Mouse (Mus musculus) kidney, embryonic 16.5 days (tissue): Measurements from ENCODE around the gene Mreg. TPM values are rescaled to one million over a fixed set of nuclear protein-coding genes. Genes with fewer than 3 reads are reported as not detected.
"Not testable (repeated sequence)": the region's sequence is repeated elsewhere in the genome, so short reads cannot be mapped to it uniquely, and the experiment has no call there.

Source experiments
- ATAC-seq: fragments of 200-750 bp; cut with Nextera tagmentation; 2 replicates; pipeline ENCODE4 v1.8.0; 2017; ENCODE audit warnings: moderate TSS enrichment; ENCODE audit not compliant: low FRiP score, low TSS enrichment
- H3K27ac ChIP-seq: fragments of 300-500 bp; sonication (generic); 2 replicates; pipeline ENCODE4 v1.5.1; 2014; ENCODE audit warnings: low read length
- H3K27me3 ChIP-seq: fragments of 300-500 bp; sonication (generic); 2 replicates; pipeline ENCODE4 v1.6.1; 2014; ENCODE audit warnings: low read length, control low read depth, mixed read lengths; ENCODE audit not compliant: insufficient read depth
- H3K36me3 ChIP-seq: fragments of 300-500 bp; sonication (generic); 2 replicates; pipeline ENCODE4 v1.6.1; 2014; ENCODE audit warnings: low read length, control low read depth, mixed read lengths; ENCODE audit not compliant: insufficient read depth
- H3K4me1 ChIP-seq: fragments of 300-500 bp; sonication (generic); 2 replicates; pipeline ENCODE4 v1.6.1; 2014; ENCODE audit warnings: low read length, control low read depth, mixed read lengths; ENCODE audit not compliant: insufficient read depth
- H3K4me2 ChIP-seq: fragments of 300-500 bp; sonication (generic); replicated peaks from 2 replicates; pipeline ENCODE4 v1.6.1; 2014; ENCODE audit warnings: low read depth, low read length
- H3K4me3 ChIP-seq: fragments of 300-500 bp; sonication (generic); 2 replicates; pipeline ENCODE4 v1.5.1; 2014; ENCODE audit warnings: mild to moderate bottlenecking, low read length
- H3K9ac ChIP-seq: fragments of 300-500 bp; sonication (generic); replicated peaks from 2 replicates; pipeline ENCODE4 v1.6.1; 2014; ENCODE audit warnings: low read length
- H3K9me3 ChIP-seq: fragments of 300-500 bp; sonication (generic); 2 replicates; pipeline ENCODE4 v1.6.1; 2016; ENCODE audit warnings: low read length, control low read depth
- WGBS: fragments of 180-500 bp; shearing (Covaris S2); extraction: QIAGEN DNeasy Blood & Tissue Kit; methylation state at CpG from one replicate; pipeline ENCODE4 v1.1.7; 2014; 5-methylcytosine and 5-hydroxymethylcytosine counted together
- polyA plus RNA-seq: library from polyadenylated mRNA; unstranded; fragments of >200 nt; fragmentation: Nextera tagmentation; extraction: Ambion mirVana; gene quantifications from 2 replicates; pipeline ENCODE4 v1.2.1, GENCODE M21; 2015

Gene Mreg
- polyA plus RNA-seq, 1 experiment from 2014 or later, result 5.3 TPM

GRCm38 (mm10) chr1:72244317-72245036 lies 32.4 kb upstream of the Mreg start:
- no peaks in the 10 kb centered on the region for H3K27me3 ChIP-seq
- ATAC-seq, result peak; percentile 91
- H3K9me3 ChIP-seq, result no peaks in the 10 kb centered on the region
- H3K36me3 ChIP-seq, result no peaks in the 10 kb centered on the region
- H3K9ac ChIP-seq, result no peak overlapping the region
- H3K27ac ChIP-seq, result peak overlapping the region; percentile 99
- H3K4me1 ChIP-seq, result no peaks in the 10 kb centered on the region
- peak overlapping the region; percentile 63 for H3K4me2 ChIP-seq
- WGBS, result 1% methylated on average over 12 of the region's 12 CpGs
- H3K4me3 ChIP-seq, result peak overlapping the region; percentile 53

GRCm38 (mm10) chr1:72243656-72244316 lies 31.7 kb upstream of the Mreg start:
- ATAC-seq, result peak; percentile 96
- Histone ChIP-seq H3K36me3 (no peaks in the 10 kb centered on the region), H3K4me3 (peak overlapping the region; percentile 53), H3K4me2 (peak overlapping the region; percentile 63), H3K27ac (peak overlapping the region; percentile 99), H3K9me3 (no peaks in the 10 kb centered on the region), H3K4me1 (no peaks in the 10 kb centered on the region), H3K9ac (peak overlapping the region; percentile 94), H3K27me3 (no peaks in the 10 kb centered on the region)
- under 1% methylated on average over 46 of the region's 47 CpGs for WGBS

- Histone ChIP-seq H3K27ac (no peak overlapping the region), H3K4me1 (no peaks in the 10 kb centered on the region), H3K4me3 (no peak overlapping the region), H3K27me3 (no peaks in the 10 kb centered on the region), H3K36me3 (no peaks in the 10 kb centered on the region), H3K9me3 (no peaks in the 10 kb centered on the region), H3K9ac (no peak overlapping the region), H3K4me2 (no peak overlapping the region)
- WGBS, result 93% methylated on average over 5 of the region's 5 CpGs
- no peak for ATAC-seq
Measured at GRCm38 (mm10) chr1:72242581-72243143, 30.6 kb upstream of the Mreg start.

- H3K4me2 ChIP-seq, H3K36me3 ChIP-seq, H3K4me1 ChIP-seq, ATAC-seq, H3K4me3 ChIP-seq, H3K9ac ChIP-seq, H3K27me3 ChIP-seq, H3K27ac ChIP-seq, H3K9me3 ChIP-seq: not testable (repeated sequence)
- WGBS, result 94% methylated on average over 3 of the region's 3 CpGs
Measured at GRCm38 (mm10) chr1:72239113-72239512, 27.0 kb upstream of the Mreg start.

- no peak overlapping the region for H3K4me2 ChIP-seq
- H3K4me3 ChIP-seq, result no peak overlapping the region
- H3K36me3 ChIP-seq, result no peaks in the 10 kb centered on the region
- WGBS, result 58% methylated on average over 10 of the region's 10 CpGs
- no peak overlapping the region for H3K27ac ChIP-seq
- no peak overlapping the region for H3K9ac ChIP-seq
- H3K9me3 ChIP-seq, result no peaks in the 10 kb centered on the region
- no peaks in the 10 kb centered on the region for H3K4me1 ChIP-seq
- no peaks in the 10 kb centered on the region; the same call in 1 of the 2 replicates for H3K27me3 ChIP-seq
- ATAC-seq, result no peak
Measured at GRCm38 (mm10) chr1:72238016-72238580, 26.0 kb upstream of the Mreg start.

- ATAC-seq, result peak; percentile 79
- H3K27me3 ChIP-seq, result no peaks in the 10 kb centered on the region; the same call in 1 of the 2 replicates
- peak overlapping the region; percentile 26 for H3K4me3 ChIP-seq
- H3K4me1 ChIP-seq, result no peaks in the 10 kb centered on the region
- no peaks in the 10 kb centered on the region for H3K36me3 ChIP-seq
- H3K4me2 ChIP-seq, result peak overlapping the region; percentile 38; the same call in 1 of the 2 replicates
- no peak overlapping the region for H3K9ac ChIP-seq
- no peak overlapping the region for H3K27ac ChIP-seq
- H3K9me3 ChIP-seq, result no peaks in the 10 kb centered on the region
- 7% methylated on average over 10 of the region's 13 CpGs for WGBS
Measured at GRCm38 (mm10) chr1:72237007-72237775, 25.1 kb upstream of the Mreg start.

- not testable (repeated sequence) for H3K4me1 ChIP-seq, H3K9me3 ChIP-seq, H3K36me3 ChIP-seq, H3K27me3 ChIP-seq
- Histone ChIP-seq H3K9ac (peak overlapping the region; percentile 75), H3K4me3 (peak overlapping the region; percentile 64), H3K27ac (peak overlapping the region; percentile 88), H3K4me2 (peak overlapping the region; percentile 65)
- WGBS, result 0% methylated on average over 35 of the region's 50 CpGs
- ATAC-seq, result peak; percentile 90
Measured at GRCm38 (mm10) chr1:72236363-72237006, 24.4 kb upstream of the Mreg start.

- H3K4me2 ChIP-seq, H3K27ac ChIP-seq, H3K36me3 ChIP-seq, H3K27me3 ChIP-seq, H3K9me3 ChIP-seq, H3K4me1 ChIP-seq, H3K4me3 ChIP-seq, H3K9ac ChIP-seq, ATAC-seq: not testable (repeated sequence)
- 76% methylated on average over 10 of the region's 10 CpGs for WGBS
Measured at GRCm38 (mm10) chr1:72232592-72232991, 20.5 kb upstream of the Mreg start.

- Histone ChIP-seq H3K4me1 (no peaks in the 10 kb centered on the region), H3K9ac (no peak overlapping the region), H3K27me3 (peaks cover 6% of the 10 kb centered on the region), H3K4me3 (no peak overlapping the region), H3K9me3 (no peaks in the 10 kb centered on the region), H3K4me2 (no peak overlapping the region), H3K27ac (no peak overlapping the region), H3K36me3 (no peaks in the 10 kb centered on the region)
- ATAC-seq, result no peak
- WGBS, result 53% methylated on average over 3 of the region's 3 CpGs
Measured at GRCm38 (mm10) chr1:72228974-72229373, 16.9 kb upstream of the Mreg start.
